Mouse (Mus musculus): ENCODE measurements around the gene Gm5741. TPM values are rescaled to one million over a fixed set of nuclear protein-coding genes. Genes with fewer than 3 reads are reported as not detected.

The Gm5741 gene
- not detected for total RNA-seq (2021)
- long read RNA-seq, experiment 1, partial matches to known transcripts: 0 of 1 reads
- long read RNA-seq, experiment 1, other reads (novel, unspliced or antisense): 0 of 1 reads
- long read RNA-seq, experiment 2: 0 reads

DNA sequence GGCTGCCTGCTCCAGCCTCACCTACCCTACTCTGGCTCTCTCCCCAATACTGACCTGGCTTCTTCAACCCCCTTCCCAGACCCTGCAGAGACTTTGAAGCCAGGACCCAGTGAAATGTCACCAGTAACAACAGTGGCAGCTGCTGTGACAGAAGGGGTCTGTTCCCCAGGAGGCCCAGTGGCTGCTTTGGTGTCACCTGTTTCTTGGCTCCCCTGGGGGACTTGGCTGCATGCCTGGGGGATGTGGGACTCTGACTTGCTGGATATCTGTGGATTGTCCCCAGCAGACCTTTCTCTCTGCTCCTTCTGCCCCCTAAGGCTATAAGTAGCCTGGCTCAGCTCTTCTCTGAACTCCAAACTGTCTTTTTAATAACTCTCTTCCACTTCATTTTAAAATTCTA, at the start of gene Gm5741:
Gene Gm5741 (minus strand): TSS at position 1 of the 400 bp plus-strand sequence.
- Histone ChIP-seq H3K27ac (no peak within 1 kb of the TSS), H3K4me3 (no peak within 1 kb of the TSS)
- DNase-seq (ENCODE audit: low spot score in 2 of 2): no peak
- no peak for TF ChIP-seq CTCF (conservative IDR thresholded peaks at IDR 0.05)

DNA sequence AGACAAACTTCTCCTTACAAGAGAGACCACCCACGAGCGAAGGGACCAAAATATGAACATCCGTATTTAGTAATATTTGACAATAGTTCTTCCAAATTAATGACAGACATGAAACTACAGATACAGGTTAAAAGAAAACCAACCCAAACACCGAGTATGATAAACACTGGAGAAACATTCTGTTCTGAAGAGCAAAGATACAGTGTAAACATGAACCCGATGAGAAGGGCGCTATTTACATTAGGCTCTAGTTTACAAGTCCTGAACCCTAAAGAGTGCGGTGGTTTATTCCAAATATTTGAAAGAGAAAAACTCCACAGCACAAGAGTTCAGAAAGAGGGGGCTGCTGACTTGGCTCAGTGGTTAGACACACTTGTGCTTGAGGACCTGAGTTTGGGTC, 49.2 kb upstream of the Gm5741 start:
- no peak for DNase-seq (ENCODE audit: low spot score in 2 of 2)
- no peak overlapping the region for H3K4me3 ChIP-seq
- no peak for TF ChIP-seq CTCF (conservative IDR thresholded peaks at IDR 0.05)
- H3K27ac ChIP-seq: no peak overlapping the region

DNA sequence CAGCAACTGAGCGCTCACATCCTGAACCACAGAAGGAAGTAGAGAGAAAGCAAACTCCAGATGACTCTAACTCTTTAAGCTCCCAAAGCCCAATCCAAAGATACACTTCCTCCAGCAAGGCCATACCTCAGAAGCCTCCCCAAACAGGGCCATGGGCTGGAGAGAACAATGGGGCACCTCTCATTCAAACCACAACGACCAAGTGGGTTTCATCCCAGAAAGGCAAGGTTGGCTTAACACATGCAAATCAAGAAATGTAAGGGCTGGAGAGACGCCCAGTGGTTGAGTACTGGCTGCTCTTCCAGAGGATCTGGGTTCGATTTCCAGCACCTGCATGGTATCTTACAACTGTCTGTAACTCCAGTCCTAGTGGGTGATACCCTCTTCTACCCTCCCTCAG, 47.7 kb upstream of the Gm5741 start:
- H3K4me3 ChIP-seq: no peak overlapping the region
- DNase-seq (ENCODE audit: low spot score in 2 of 2): no peak
- no peak for TF ChIP-seq CTCF (conservative IDR thresholded peaks at IDR 0.05)
- H3K27ac ChIP-seq: no peak overlapping the region

DNA sequence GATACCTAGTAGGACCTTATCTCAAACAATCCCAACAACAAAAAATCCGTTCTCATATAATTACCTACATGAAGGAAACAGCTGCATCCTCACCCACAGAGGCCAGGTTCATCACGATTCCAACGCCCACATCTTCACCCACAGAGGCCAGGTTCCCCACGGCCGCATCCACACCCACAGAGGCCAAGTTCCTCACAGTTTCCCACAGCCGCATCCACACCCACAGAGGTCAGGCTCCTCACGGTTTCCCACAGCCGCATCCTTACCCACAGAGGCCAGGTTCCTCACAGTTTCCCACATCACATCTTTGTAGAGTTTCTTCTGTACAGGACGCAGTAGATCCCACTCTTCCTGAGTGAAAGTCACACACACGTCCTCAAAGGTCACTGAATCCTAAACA, 45.5 kb upstream of the Gm5741 start:
- DNase-seq (ENCODE audit: low spot score in 2 of 2): no peak
- Histone ChIP-seq H3K27ac (no peak overlapping the region), H3K4me3 (no peak overlapping the region)
- no peak for TF ChIP-seq CTCF (conservative IDR thresholded peaks at IDR 0.05)

DNA sequence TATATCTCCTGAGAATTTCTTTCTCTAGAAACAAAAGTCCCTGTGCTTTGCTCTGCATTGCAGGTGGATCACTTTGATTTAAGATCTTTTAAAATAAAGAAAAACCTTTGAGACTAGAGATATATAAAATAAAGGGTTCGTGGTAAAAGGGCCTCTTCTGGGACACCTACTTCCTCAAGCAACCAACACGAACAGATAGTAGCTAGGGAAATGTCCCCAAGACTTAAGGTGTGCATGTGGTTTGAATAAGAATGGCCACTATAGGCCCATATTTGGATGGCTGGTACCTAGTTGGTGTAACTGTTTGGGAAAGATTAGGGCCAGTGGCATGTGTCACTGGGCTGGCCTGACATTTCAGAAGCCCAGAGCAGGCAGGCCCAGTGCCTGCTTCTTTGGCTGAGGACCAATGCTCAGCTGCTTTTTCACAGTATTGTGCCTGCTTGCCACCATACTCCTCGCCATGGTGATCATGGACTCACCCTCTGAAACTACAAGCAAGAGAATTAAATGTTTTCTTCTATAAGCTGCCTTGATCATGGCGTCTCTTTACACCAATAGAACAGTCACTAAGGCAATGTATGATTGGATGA, 32.4 kb upstream of the Gm5741 start:
- Histone ChIP-seq H3K4me3 (no peak overlapping the region), H3K27ac (no peak overlapping the region)
- no peak for DNase-seq (ENCODE audit: low spot score in 2 of 2)
- TF ChIP-seq CTCF (conservative IDR thresholded peaks at IDR 0.05): no peak

DNA sequence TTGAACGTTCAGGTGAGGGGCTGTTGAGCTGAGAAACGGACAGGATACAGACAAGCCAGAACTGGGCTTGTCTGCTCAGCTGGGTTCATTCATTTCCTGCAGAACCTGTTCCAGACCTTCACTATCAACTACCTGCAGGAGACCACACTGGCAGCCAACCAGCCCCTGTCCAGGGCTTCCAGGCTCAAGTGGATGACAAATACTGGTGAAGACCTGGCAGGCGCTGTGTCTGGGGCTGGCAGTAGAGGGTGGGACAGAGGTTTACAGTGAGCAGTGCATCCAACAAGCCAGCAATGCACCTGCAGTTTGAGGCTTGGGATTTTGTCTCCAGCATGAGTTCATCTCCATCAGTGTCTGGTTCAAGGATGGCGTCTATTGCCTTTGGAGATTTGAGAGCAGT, 29.1 kb upstream of the Gm5741 start:
- H3K4me3 ChIP-seq: no peak overlapping the region
- DNase-seq (ENCODE audit: low spot score in 2 of 2): no peak
- H3K27ac ChIP-seq: no peak overlapping the region
- TF ChIP-seq CTCF (conservative IDR thresholded peaks at IDR 0.05): no peak

DNA sequence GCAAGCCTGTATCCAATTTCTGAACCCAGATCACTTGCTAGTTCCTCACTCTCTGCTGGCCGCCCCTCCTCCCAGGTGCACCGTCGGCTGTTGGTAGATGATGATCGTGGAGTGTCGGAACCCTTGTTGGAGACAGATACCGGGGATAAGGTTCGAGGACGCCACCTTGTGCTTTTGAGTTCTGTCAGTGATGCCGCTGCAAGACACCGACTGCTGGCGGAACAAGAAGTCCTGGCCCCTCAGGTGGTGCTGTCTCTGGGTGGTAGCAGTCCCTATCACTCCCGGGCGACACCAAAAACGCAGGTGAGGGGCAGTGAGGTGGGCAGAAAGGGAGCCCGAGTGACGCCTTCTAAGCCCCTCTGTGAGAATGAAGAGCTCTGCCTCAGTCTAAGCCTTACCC, 28.4 kb upstream of the Gm5741 start:
- Histone ChIP-seq H3K4me3 (no peak overlapping the region), H3K27ac (no peak overlapping the region)
- TF ChIP-seq CTCF (conservative IDR thresholded peaks at IDR 0.05): no peak
- DNase-seq (ENCODE audit: low spot score in 2 of 2): no peak

DNA sequence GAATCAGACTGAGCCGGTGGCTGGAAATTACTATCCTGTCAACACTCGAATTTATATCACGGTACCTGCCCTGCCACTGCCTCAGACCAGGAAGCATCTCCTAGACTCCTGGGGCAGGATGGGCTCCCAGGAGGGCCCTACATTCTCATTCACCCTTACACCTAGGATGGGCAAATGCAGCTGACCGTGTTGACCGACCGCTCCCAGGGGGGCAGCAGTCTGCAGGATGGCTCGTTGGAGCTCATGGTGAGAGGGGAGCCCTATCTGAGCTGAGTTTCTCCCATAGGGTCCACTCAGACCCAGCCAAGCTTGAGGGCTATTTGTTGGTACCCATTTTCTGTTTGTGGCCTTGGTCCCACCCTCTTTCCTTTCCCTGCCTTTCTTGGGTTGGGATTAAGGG, 27.8 kb upstream of the Gm5741 start:
- Histone ChIP-seq H3K27ac (no peak overlapping the region), H3K4me3 (no peak overlapping the region)
- no peak for TF ChIP-seq CTCF (conservative IDR thresholded peaks at IDR 0.05)
- no peak for DNase-seq (ENCODE audit: low spot score in 2 of 2)

DNA sequence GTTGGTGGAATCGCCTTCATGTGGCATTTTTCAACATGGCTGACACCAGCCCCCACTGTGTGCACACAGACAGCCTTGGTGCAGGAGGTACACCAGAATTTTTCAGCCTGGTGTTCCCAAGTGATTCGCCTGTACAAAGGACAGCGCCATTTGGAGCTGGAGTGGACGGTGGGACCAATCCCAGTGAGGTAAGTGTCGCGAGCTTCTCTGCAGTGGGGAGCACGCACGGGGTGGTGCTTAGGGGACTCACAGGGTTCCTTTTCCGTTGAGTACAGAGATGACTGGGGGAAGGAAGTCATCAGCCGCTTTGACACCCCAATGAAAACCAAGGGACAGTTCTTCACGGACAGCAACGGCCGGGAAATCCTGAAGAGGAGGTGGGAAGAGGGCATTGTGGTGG, 27.3 kb upstream of the Gm5741 start:
- H3K4me3 ChIP-seq: no peak overlapping the region
- no peak overlapping the region for H3K27ac ChIP-seq
- no peak for TF ChIP-seq CTCF (conservative IDR thresholded peaks at IDR 0.05)
- no peak for DNase-seq (ENCODE audit: low spot score in 2 of 2)

DNA sequence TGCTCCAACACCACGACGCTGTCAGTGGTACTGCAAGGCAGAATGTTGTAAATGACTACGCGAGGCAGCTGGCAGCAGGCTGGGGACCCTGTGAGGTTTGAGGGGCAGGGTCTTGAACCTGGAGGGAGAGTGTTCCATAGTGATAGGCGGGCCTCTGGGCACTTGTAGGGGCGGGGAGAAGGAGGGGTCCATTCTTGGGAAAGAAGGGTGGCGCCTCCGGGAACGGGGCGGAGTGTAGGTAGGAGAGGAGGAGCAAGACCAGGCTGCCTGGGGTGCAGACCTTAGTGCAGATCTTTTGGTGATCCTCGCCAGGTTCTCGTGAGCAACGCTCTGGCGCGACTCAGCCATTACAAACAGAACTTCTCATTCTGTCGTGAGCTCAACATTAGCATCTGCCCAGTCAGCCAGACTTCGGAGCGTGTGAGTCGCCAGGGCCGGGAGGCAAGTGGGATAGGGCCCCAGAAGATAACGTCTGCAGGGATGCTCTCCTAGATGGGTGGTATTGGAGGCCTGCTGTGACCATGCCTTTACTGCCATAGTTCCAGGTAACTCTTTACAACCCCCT, 23.8 kb upstream of the Gm5741 start:
- Histone ChIP-seq H3K27ac (no peak overlapping the region), H3K4me3 (peak overlapping the region; percentile 5; the same call in 1 of the 2 replicates)
- no peak for DNase-seq (ENCODE audit: low spot score in 2 of 2)
- TF ChIP-seq CTCF (conservative IDR thresholded peaks at IDR 0.05): no peak

DNA sequence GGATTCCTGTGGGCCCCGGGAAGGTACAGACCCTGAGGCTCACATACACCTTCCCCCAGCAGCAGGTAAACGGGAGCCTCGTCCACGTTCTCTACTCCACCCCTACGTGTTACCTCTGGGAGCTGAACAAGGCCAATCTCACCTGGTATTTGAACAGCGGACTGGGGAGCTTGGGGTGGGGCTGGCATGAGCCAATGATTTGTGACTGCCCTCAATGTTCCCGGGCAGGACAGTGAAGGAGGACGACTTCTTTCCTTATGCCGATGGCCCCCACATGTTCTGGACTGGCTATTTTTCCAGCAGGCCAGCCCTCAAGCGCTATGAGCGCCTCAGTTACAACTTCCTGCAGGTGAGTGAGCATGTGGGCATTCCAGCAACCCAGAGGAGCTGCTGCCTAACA, 23.1 kb upstream of the Gm5741 start:
- no peak for DNase-seq (ENCODE audit: low spot score in 2 of 2)
- TF ChIP-seq CTCF (conservative IDR thresholded peaks at IDR 0.05): no peak
- no peak overlapping the region for H3K4me3 ChIP-seq

DNA sequence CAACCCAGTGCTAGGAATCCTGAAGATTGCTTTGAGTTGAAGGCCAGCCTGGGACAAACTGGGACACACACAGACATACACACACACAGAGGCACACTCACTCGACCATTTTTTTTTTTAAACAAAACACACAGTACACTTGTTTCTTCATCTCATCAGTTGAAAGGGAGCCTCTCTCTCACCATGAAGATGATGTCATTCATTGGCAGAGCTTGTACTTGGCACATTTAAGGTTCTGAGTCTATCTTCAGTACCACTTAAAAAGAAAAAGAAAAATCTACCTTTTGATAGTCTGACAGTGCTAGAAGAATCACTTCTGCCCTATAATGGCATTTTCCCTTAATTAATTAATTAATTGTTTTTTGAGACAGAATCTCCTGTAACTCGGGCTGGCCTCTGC, 21.0 kb upstream of the Gm5741 start:
- H3K4me3 ChIP-seq: no peak overlapping the region
- DNase-seq (ENCODE audit: low spot score in 2 of 2): no peak
- H3K27ac ChIP-seq: no peak overlapping the region
- TF ChIP-seq CTCF (conservative IDR thresholded peaks at IDR 0.05): no peak

More for the DNA sequence above, 23.1 kb upstream of the Gm5741 start:
- no peak overlapping the region for H3K27ac ChIP-seq

DNA sequence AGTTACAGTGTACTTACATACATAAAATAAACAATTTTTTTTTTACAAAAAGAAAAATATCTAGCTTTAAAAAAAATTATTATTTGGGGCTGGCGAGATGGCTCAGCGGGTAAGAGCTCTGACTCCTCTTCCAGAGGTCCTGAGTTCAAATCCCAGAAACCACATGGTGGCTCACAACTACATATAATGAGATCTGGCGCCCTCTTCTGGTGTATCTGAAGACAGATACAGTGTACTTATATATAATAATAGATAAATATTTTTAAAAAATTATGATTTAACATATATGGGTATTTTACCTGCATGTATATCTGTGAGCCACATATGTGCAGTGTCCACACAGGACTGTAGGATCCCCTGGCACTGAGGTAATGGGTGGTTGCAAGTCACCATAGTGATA, 18.5 kb upstream of the Gm5741 start:
- H3K27ac ChIP-seq: no peak overlapping the region
- peak; percentile 66 for TF ChIP-seq CTCF (conservative IDR thresholded peaks at IDR 0.05)
- no peak for DNase-seq (ENCODE audit: low spot score in 2 of 2)
- H3K4me3 ChIP-seq: no peak overlapping the region

DNA sequence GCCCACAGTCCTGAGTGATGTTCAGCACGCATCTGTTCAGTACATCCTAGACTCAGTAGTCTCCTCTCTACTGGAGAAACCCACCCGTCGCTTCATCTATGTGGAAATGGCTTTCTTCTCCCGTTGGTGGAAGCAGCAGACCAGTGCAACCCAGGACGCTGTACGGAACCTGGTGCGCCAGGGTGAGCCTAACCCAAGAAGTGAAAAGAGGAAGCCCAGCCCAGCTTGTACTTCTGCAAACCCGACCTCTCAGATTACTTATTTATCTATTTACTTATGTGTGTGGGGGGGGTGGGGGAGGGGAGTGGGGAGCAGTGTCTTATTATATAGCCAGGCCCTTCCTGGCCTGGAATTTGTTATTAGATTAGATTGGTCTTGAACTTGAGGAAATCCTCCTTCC, 16.9 kb upstream of the Gm5741 start:
- DNase-seq (ENCODE audit: low spot score in 2 of 2): no peak
- no peak overlapping the region for H3K4me3 ChIP-seq
- no peak overlapping the region for H3K27ac ChIP-seq
- no peak for TF ChIP-seq CTCF (conservative IDR thresholded peaks at IDR 0.05)

Measured in layer of hippocampus, adult 2 months (tissue).